Mouse (Mus musculus): Measurements from ENCODE around the gene Fcamr. TPM values are rescaled to one million over a fixed set of nuclear protein-coding genes. Genes with fewer than 3 reads are reported as not detected.
A peak's percentile ranks its signal among the peaks of the same experiment; 100 is the strongest.

The Fcamr gene
- total and polyA plus RNA-seq, 3 experiments = 0.17 to 1.7 TPM; not detected in 1

- TF ChIP-seq SMC3 (IDR thresholded peaks at IDR 0.05; ENCODE audit: low read depth, low read length) (no peak), MAFK (IDR thresholded peaks at IDR 0.05; ENCODE audit: insufficient replicate concordance, low read length) (peak; percentile 72), MAX (IDR thresholded peaks at IDR 0.05; ENCODE audit: low read length) (no peak; the same call in 1 of the 2 replicates), PAX5 (IDR thresholded peaks at IDR 0.05; ENCODE audit: low read length) (no peak), POLR2AphosphoS2 (IDR thresholded peaks at IDR 0.05; ENCODE audit: low read depth, low read length) (no peak), CTCF (conservative IDR thresholded peaks at IDR 0.05 in 1 of 2, IDR thresholded peaks at IDR 0.05 in 1 of 2; ENCODE audit: low read depth in 2 of 2, low read length in 2 of 2) (no peak), ZMIZ1 (IDR thresholded peaks at IDR 0.05; ENCODE audit: low read depth, low read length) (no peak), EP300 (IDR thresholded peaks at IDR 0.05; ENCODE audit: low read length) (peak; percentile 92), TBP (conservative IDR thresholded peaks at IDR 0.05; ENCODE audit: low read depth, low read length) (peak; percentile 77), RCOR1 (conservative IDR thresholded peaks at IDR 0.05; ENCODE audit: low read depth, low read length) (peak; percentile 70; the same call in 1 of the 2 replicates), ZC3H11A (IDR thresholded peaks at IDR 0.05; ENCODE audit: low read depth, low read length) (no peak)
Measured at GRCm38 (mm10) chr1:130820316-130821148, 19.8 kb downstream of the Fcamr start (continued).

GRCm38 (mm10) chr1:130821149-130821471 is 20.4 kb downstream of the Fcamr start:
- dilution Hi-C loops (cut with MboI; ENCODE audit: extremely low pct_ligation_motif_present, extremely low pct_unique_long_range_greater_than_20kb, low sequenced_read_pairs) = no loop called here
- Histone ChIP-seq H3K9ac (ENCODE audit: insufficient read depth, low read depth) (no peak overlapping the region), H3K27ac (ENCODE audit: insufficient read depth, low read depth) (peak overlapping the region; percentile 57), H3K9me3 (replicated peaks; ENCODE audit: low read length) (no peaks in the 10 kb centered on the region), H3K27me3 (replicated peaks) (no peaks in the 10 kb centered on the region), H3K79me2 (replicated peaks; ENCODE audit: control insufficient read depth, extremely low read depth, insufficient read depth, poor library complexity, severe bottlenecking) (no peaks in the 10 kb centered on the region), H3K36me3 (replicated peaks in 1 of 2; ENCODE audit: control insufficient read depth in 1 of 2, insufficient read depth in 1 of 2, low read length in 1 of 2) (no peaks in the 10 kb centered on the region), H3K4me3 (replicated peaks in 1 of 3; ENCODE audit: low read depth in 2 of 3, low read length in 2 of 3, poor library complexity in 1 of 3) (no peak overlapping the region), H3K4me1 (ENCODE audit: control insufficient read depth in 1 of 2, insufficient read depth in 2 of 2) (peaks cover 25 to 73% of the 10 kb centered on the region in 2 experiments), H3K4me2 (ENCODE audit: insufficient read depth, low read depth, poor library complexity, severe bottlenecking) (0 out of 2 replicates have a peak overlapping the region, but pooled peaks have one; percentile 80)
- TF ChIP-seq BHLHE40 (IDR thresholded peaks at IDR 0.05; ENCODE audit: low read depth, low read length) (peak; percentile 61; the same call in 1 of the 2 replicates), NRF1 (IDR thresholded peaks at IDR 0.05; ENCODE audit: low read depth, low read length) (0 out of 2 replicates have a peak, but pooled peaks have one; percentile 14), USF1 (IDR thresholded peaks at IDR 0.05; ENCODE audit: low read depth, low read length) (no peak), MXI1 (IDR thresholded peaks at IDR 0.05; ENCODE audit: low read depth, low read length) (no peak)
- peak; percentile 31 for DNase-seq (ENCODE audit: extremely low read depth)
- in situ Hi-C loops (cut with MboI; ENCODE audit: low pct_ligation_motif_present, low pct_unique_long_range_greater_than_20kb, low sequenced_read_pairs) = no loop called here

GRCm38 (mm10) chr1:130821911-130822625 is 21.4 kb downstream of the Fcamr start:
- Histone ChIP-seq H3K36me3 (replicated peaks in 1 of 2; ENCODE audit: control insufficient read depth in 1 of 2, insufficient read depth in 1 of 2, low read length in 1 of 2) (no peaks in the 10 kb centered on the region), H3K79me2 (replicated peaks; ENCODE audit: control insufficient read depth, extremely low read depth, insufficient read depth, poor library complexity, severe bottlenecking) (no peaks in the 10 kb centered on the region), H3K9ac (ENCODE audit: insufficient read depth, low read depth) (no peak overlapping the region), H3K27ac (ENCODE audit: insufficient read depth, low read depth) (no peak overlapping the region), H3K9me3 (replicated peaks; ENCODE audit: low read length) (no peaks in the 10 kb centered on the region), H3K4me2 (ENCODE audit: insufficient read depth, low read depth, poor library complexity, severe bottlenecking) (no peak overlapping the region), H3K27me3 (replicated peaks) (no peaks in the 10 kb centered on the region), H3K4me1 (ENCODE audit: control insufficient read depth in 1 of 2, insufficient read depth in 2 of 2) (peaks cover 27 to 81% of the 10 kb centered on the region in 2 experiments), H3K4me3 (replicated peaks in 1 of 3; ENCODE audit: low read depth in 2 of 3, low read length in 2 of 3, poor library complexity in 1 of 3) (no peak overlapping the region)
- TF ChIP-seq MEF2A (IDR thresholded peaks at IDR 0.05; ENCODE audit: borderline replicate concordance, low read depth, low read length) = no peak
- TF ChIP-seq POLR2AphosphoS2 (IDR thresholded peaks at IDR 0.05; ENCODE audit: low read depth, low read length) = no peak
- no peak for TF ChIP-seq IRF4 (IDR thresholded peaks at IDR 0.05; ENCODE audit: low read depth, low read length)
- TF ChIP-seq NRF1 (IDR thresholded peaks at IDR 0.05; ENCODE audit: low read depth, low read length) = no peak
- no peak for TF ChIP-seq ELF1 (IDR thresholded peaks at IDR 0.05; ENCODE audit: low read depth, low read length)
- DNase-seq (ENCODE audit: extremely low read depth) = no peak
- in situ Hi-C loops (cut with MboI; ENCODE audit: low pct_ligation_motif_present, low pct_unique_long_range_greater_than_20kb, low sequenced_read_pairs) = no loop called here
- dilution Hi-C loops (cut with MboI; ENCODE audit: extremely low pct_ligation_motif_present, extremely low pct_unique_long_range_greater_than_20kb, low sequenced_read_pairs) = no loop called here
